Mouse (Mus musculus) liver, embryonic 14.5 days (tissue): Measurements from ENCODE around the gene Rrp1.

Source experiments
- CTCF ChIP-seq: IDR thresholded peaks from 2 replicates; pipeline ENCODE4 v1.5.1; 2016; ENCODE audit warnings: antibody characterized with exemption, low read depth, control low read depth
- EP300 ChIP-seq: IDR thresholded peaks from 2 replicates; pipeline ENCODE4 v1.6.1; 2016; ENCODE audit warnings: antibody characterized with exemption, low read depth

- no peak for TF ChIP-seq EP300
- no peak for TF ChIP-seq CTCF
Measured at GRCm38 (mm10) chr10:78413152-78413520, 293 bp upstream of the Rrp1 start.
